18 mouse cellular contexts compared by ENCODE assay signal in the genomic region with DNA sequence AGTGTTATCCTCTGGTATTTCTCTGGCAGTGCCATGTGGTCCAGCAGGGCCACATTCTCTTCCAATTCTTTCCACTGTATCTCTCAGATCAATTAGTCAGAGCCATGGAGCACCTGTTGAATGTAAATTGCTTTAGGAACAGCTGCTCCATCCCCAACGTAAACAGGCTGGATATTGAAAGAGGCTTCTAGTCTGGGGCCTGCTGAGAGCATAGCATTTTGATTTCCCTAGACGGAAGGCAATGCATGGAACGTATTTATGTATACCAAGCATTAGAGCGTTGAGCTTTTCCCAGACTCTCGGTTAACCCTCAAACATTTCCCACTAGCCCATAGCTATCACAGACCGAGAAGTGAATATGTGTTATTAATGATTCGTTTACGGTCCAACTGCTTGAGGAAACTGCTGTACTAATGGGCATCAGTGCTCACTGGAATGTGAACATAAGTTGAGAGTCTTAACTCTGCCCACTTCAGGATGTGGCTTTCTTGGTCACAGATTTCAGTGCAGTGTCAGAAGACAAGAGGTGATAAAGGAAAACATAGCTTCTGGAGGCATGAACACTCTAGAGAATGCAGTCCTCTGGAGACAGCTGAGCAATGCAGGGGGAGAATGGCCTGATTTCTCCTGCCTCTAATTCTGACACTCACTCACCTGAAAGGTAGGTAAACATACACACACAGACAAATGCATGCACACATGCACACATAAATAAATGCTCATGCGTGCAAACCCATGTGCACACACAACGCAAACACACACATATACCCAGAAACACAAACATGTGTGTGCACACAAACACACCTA.
DNase-seq lines count a peak whose midpoint lies in the region; ATAC-seq lines count a peak whose summit lies in the region.
"Had no signal": no experiment of that assay in that cellular context is flagged by ENCODE, and none has a peak within 500 bp of the region (broad histone marks: within the 10 kb centered on the region; RNA-seq: fewer than 3 reads in every experiment).

No protein-coding gene starts in this region.

- no peak overlapping the region for H3K4me2 ChIP-seq in hindbrain, embryonic 13.5 days
- H3K4me2 ChIP-seq in midbrain, embryonic 12.5 days (replicated peaks): no peak overlapping the region
- H3K4me2 ChIP-seq: liver, embryonic 12.5 days; stomach, embryonic 15.5 days had no signal

- H3K9ac ChIP-seq in hindbrain, embryonic 13.5 days: no peak overlapping the region
- H3K9ac ChIP-seq in midbrain, embryonic 12.5 days (replicated peaks): no peak overlapping the region
- H3K9ac ChIP-seq: liver, embryonic 12.5 days; stomach, embryonic 15.5 days had no signal

- no peaks in the 10 kb centered on the region for H3K27me3 ChIP-seq in heart, embryonic 10.5 days (ENCODE audit: insufficient read depth, poor library complexity, severe bottlenecking)
- H3K27me3 ChIP-seq in hindbrain, embryonic 13.5 days: no peaks in the 10 kb centered on the region
- no peaks in the 10 kb centered on the region for H3K27me3 ChIP-seq in midbrain, embryonic 12.5 days
- H3K27me3 ChIP-seq: liver, embryonic 12.5 days; stomach, embryonic 15.5 days had no signal

- DNase-seq in heart, embryonic 10.5 days (ENCODE audit: low spot score): peak; percentile 6
- no peak for DNase-seq in heart, postnatal 4 days
- DNase-seq in retina, embryonic 14.5 days (ENCODE audit: low spot score): peak; percentile 64
- DNase-seq in spleen, adult 12 weeks (ENCODE audit: low spot score): no peak
- no peak for DNase-seq in cerebellum, postnatal 25 days
- no peak for DNase-seq in right cerebral cortex, postnatal 36 days (ENCODE audit: low spot score in 2 of 2)
- DNase-seq: heart, postnatal 10 days; kidney, adult 2 months; layer of hippocampus, adult 9-11 months; lung, postnatal 14 days; right cerebral cortex, postnatal 4 days; thymus, postnatal 4 days had no signal

- H3K36me3 ChIP-seq in heart, embryonic 10.5 days: no peaks in the 10 kb centered on the region
- no peaks in the 10 kb centered on the region for H3K36me3 ChIP-seq in hindbrain, embryonic 13.5 days
- no peaks in the 10 kb centered on the region for H3K36me3 ChIP-seq in midbrain, embryonic 12.5 days
- H3K36me3 ChIP-seq: liver, embryonic 12.5 days; stomach, embryonic 15.5 days had no signal

- 82% methylated on average over 10 of the region's 10 CpGs for WGBS in heart, embryonic 10.5 days
- 50% methylated on average over 10 of the region's 10 CpGs for WGBS in hindbrain, embryonic 13.5 days
- WGBS in midbrain, embryonic 12.5 days: 66% methylated on average over 10 of the region's 10 CpGs

- no peaks in the 10 kb centered on the region for H3K9me3 ChIP-seq in heart, embryonic 10.5 days
- H3K9me3 ChIP-seq in hindbrain, embryonic 13.5 days: no peaks in the 10 kb centered on the region
- no peaks in the 10 kb centered on the region for H3K9me3 ChIP-seq in midbrain, embryonic 12.5 days
- H3K9me3 ChIP-seq: liver, embryonic 12.5 days; stomach, embryonic 15.5 days had no signal

- H3K4me1 ChIP-seq in heart, embryonic 10.5 days: no peaks in the 10 kb centered on the region
- peaks cover 10% of the 10 kb centered on the region for H3K4me1 ChIP-seq in hindbrain, embryonic 13.5 days (replicated peaks)
- peaks cover 7% of the 10 kb centered on the region for H3K4me1 ChIP-seq in midbrain, embryonic 12.5 days
- H3K4me1 ChIP-seq: liver, embryonic 12.5 days had no signal

- ATAC-seq in hindbrain, embryonic 13.5 days (ENCODE audit: low FRiP score): peak; percentile 81
- peak; percentile 81 for ATAC-seq in midbrain, embryonic 12.5 days (ENCODE audit: low FRiP score, low read depth)
- ATAC-seq: forebrain, embryonic 16.5 days; liver, embryonic 12.5 days had no signal

- H3K27ac ChIP-seq in heart, embryonic 10.5 days: no peak overlapping the region
- H3K27ac ChIP-seq in hindbrain, embryonic 13.5 days: 0 out of 2 replicates have a peak overlapping the region, but pooled peaks have one; percentile 30
- H3K27ac ChIP-seq in midbrain, embryonic 12.5 days (replicated peaks): no peak overlapping the region
- H3K27ac ChIP-seq: liver, embryonic 12.5 days; stomach, embryonic 15.5 days had no signal

- no peak overlapping the region for H3K4me3 ChIP-seq in heart, embryonic 10.5 days
- H3K4me3 ChIP-seq in hindbrain, embryonic 13.5 days: no peak overlapping the region
- no peak overlapping the region for H3K4me3 ChIP-seq in midbrain, embryonic 12.5 days
- H3K4me3 ChIP-seq: liver, embryonic 12.5 days; myocyte; stomach, embryonic 15.5 days had no signal

Comparison
In these comparisons a context has a peak if more than half of its experiments do, and no peak if none do; other contexts are left out.
1. DNase-seq: peak in heart, embryonic 10.5 days (single experiment) and retina, embryonic 14.5 days (single experiment); none in heart, postnatal 4 days (single experiment), spleen, adult 12 weeks (single experiment), cerebellum, postnatal 25 days (0 of 2) and right cerebral cortex, postnatal 36 days (0 of 2).